Mouse (Mus musculus): ENCODE measurements around the gene Mvk. TPM values are rescaled to one million over a fixed set of nuclear protein-coding genes. Genes with fewer than 3 reads are reported as not detected.

Mvk gene
- polyA plus RNA-seq, 1 experiment, result 37.1 TPM

GRCm38 (mm10) chr5:114428621-114429020, 15.4 kb upstream of the Mvk start:
- Histone ChIP-seq H3K4me1 (ENCODE audit: control insufficient read depth, insufficient read depth, low read length) (no peaks in the 10 kb centered on the region; the same call in 1 of the 2 replicates), H3K27me3 (ENCODE audit: control insufficient read depth, insufficient read depth, low read length) (no peaks in the 10 kb centered on the region), H3K27ac (ENCODE audit: insufficient read depth, low read length) (no peak overlapping the region), H3K4me3 (replicated peaks; ENCODE audit: insufficient read depth, low read depth, low read length) (no peak overlapping the region)
- DNase-seq, result no peak
- TF ChIP-seq POLR2A (IDR thresholded peaks at IDR 0.05; ENCODE audit: borderline replicate concordance, insufficient read depth, low read length), result no peak
- TF ChIP-seq CTCF (IDR thresholded peaks at IDR 0.05; ENCODE audit: borderline replicate concordance, insufficient read depth, low read depth, low read length), result no peak
- WGBS, result 29% methylated on average over 18 of the region's 18 CpGs

GRCm38 (mm10) chr5:114429781-114430180, 14.3 kb upstream of the Mvk start:
- DNase-seq, result no peak
- no peak overlapping the region for H3K27ac ChIP-seq (ENCODE audit: insufficient read depth, low read length)
- H3K27me3 ChIP-seq (ENCODE audit: control insufficient read depth, insufficient read depth, low read length), result no peaks in the 10 kb centered on the region
- 40% methylated on average over 7 of the region's 7 CpGs for WGBS
- H3K4me1 ChIP-seq (ENCODE audit: control insufficient read depth, insufficient read depth, low read length), result no peaks in the 10 kb centered on the region; the same call in 1 of the 2 replicates
- H3K4me3 ChIP-seq (replicated peaks; ENCODE audit: insufficient read depth, low read depth, low read length), result no peak overlapping the region
- no peak for TF ChIP-seq POLR2A (IDR thresholded peaks at IDR 0.05; ENCODE audit: borderline replicate concordance, insufficient read depth, low read length)
- no peak for TF ChIP-seq CTCF (IDR thresholded peaks at IDR 0.05; ENCODE audit: borderline replicate concordance, insufficient read depth, low read depth, low read length)

- 48% methylated on average over 8 of the region's 8 CpGs for WGBS
- Histone ChIP-seq H3K4me1 (ENCODE audit: control insufficient read depth, insufficient read depth, low read length) (no peaks in the 10 kb centered on the region; the same call in 1 of the 2 replicates), H3K27ac (ENCODE audit: insufficient read depth, low read length) (no peak overlapping the region), H3K4me3 (replicated peaks; ENCODE audit: insufficient read depth, low read depth, low read length) (no peak overlapping the region), H3K27me3 (ENCODE audit: control insufficient read depth, insufficient read depth, low read length) (no peaks in the 10 kb centered on the region)
- no peak for DNase-seq
- no peak for TF ChIP-seq POLR2A (IDR thresholded peaks at IDR 0.05; ENCODE audit: borderline replicate concordance, insufficient read depth, low read length)
- TF ChIP-seq CTCF (IDR thresholded peaks at IDR 0.05; ENCODE audit: borderline replicate concordance, insufficient read depth, low read depth, low read length), result no peak
Measured at GRCm38 (mm10) chr5:114434359-114434758, 9.7 kb upstream of the Mvk start.

- Histone ChIP-seq H3K27ac (ENCODE audit: insufficient read depth, low read length) (no peak overlapping the region), H3K4me3 (replicated peaks; ENCODE audit: insufficient read depth, low read depth, low read length) (no peak overlapping the region), H3K4me1 (ENCODE audit: control insufficient read depth, insufficient read depth, low read length) (no peaks in the 10 kb centered on the region), H3K27me3 (ENCODE audit: control insufficient read depth, insufficient read depth, low read length) (no peaks in the 10 kb centered on the region)
- TF ChIP-seq POLR2A (IDR thresholded peaks at IDR 0.05; ENCODE audit: borderline replicate concordance, insufficient read depth, low read length), result no peak
- TF ChIP-seq CTCF (IDR thresholded peaks at IDR 0.05; ENCODE audit: borderline replicate concordance, insufficient read depth, low read depth, low read length), result no peak
- 74% methylated on average over 14 of the region's 14 CpGs for WGBS
- DNase-seq, result no peak
Measured at GRCm38 (mm10) chr5:114435588-114435987, 8.5 kb upstream of the Mvk start.

- Histone ChIP-seq H3K27me3 (ENCODE audit: control insufficient read depth, insufficient read depth, low read length) (no peaks in the 10 kb centered on the region), H3K4me3 (replicated peaks; ENCODE audit: insufficient read depth, low read depth, low read length) (peak overlapping the region; percentile 64), H3K27ac (ENCODE audit: insufficient read depth, low read length) (no peak overlapping the region), H3K4me1 (ENCODE audit: control insufficient read depth, insufficient read depth, low read length) (no peaks in the 10 kb centered on the region; the same call in 1 of the 2 replicates)
- TF ChIP-seq POLR2A (IDR thresholded peaks at IDR 0.05; ENCODE audit: borderline replicate concordance, insufficient read depth, low read length), result no peak
- TF ChIP-seq CTCF (IDR thresholded peaks at IDR 0.05; ENCODE audit: borderline replicate concordance, insufficient read depth, low read depth, low read length), result no peak
- 1% methylated on average over 21 of the region's 21 CpGs for WGBS
- DNase-seq, result no peak
Measured at GRCm38 (mm10) chr5:114444368-114444692, 261 bp downstream of the Mvk start.

GRCm38 (mm10) chr5:114449011-114449410, 4.9 kb downstream of the Mvk start:
- DNase-seq, result no peak
- no peak for TF ChIP-seq POLR2A (IDR thresholded peaks at IDR 0.05; ENCODE audit: borderline replicate concordance, insufficient read depth, low read length)
- TF ChIP-seq CTCF (IDR thresholded peaks at IDR 0.05; ENCODE audit: borderline replicate concordance, insufficient read depth, low read depth, low read length), result no peak
- Histone ChIP-seq H3K4me1 (ENCODE audit: control insufficient read depth, insufficient read depth, low read length) (no peaks in the 10 kb centered on the region; the same call in 1 of the 2 replicates), H3K4me3 (replicated peaks; ENCODE audit: insufficient read depth, low read depth, low read length) (no peak overlapping the region), H3K27me3 (ENCODE audit: control insufficient read depth, insufficient read depth, low read length) (no peaks in the 10 kb centered on the region), H3K27ac (ENCODE audit: insufficient read depth, low read length) (no peak overlapping the region)
- 94% methylated on average over 4 of the region's 4 CpGs for WGBS

- TF ChIP-seq CTCF (IDR thresholded peaks at IDR 0.05; ENCODE audit: borderline replicate concordance, insufficient read depth, low read depth, low read length), result no peak
- no peak for TF ChIP-seq POLR2A (IDR thresholded peaks at IDR 0.05; ENCODE audit: borderline replicate concordance, insufficient read depth, low read length)
- Histone ChIP-seq H3K4me1 (ENCODE audit: control insufficient read depth, insufficient read depth, low read length) (peaks cover 12% of the 10 kb centered on the region), H3K4me3 (replicated peaks; ENCODE audit: insufficient read depth, low read depth, low read length) (no peak overlapping the region), H3K27me3 (ENCODE audit: control insufficient read depth, insufficient read depth, low read length) (no peaks in the 10 kb centered on the region), H3K27ac (ENCODE audit: insufficient read depth, low read length) (no peak overlapping the region)
- DNase-seq, result peak; percentile 82 to 90
- WGBS, result 12% methylated on average over 9 of the region's 9 CpGs
Measured at GRCm38 (mm10) chr5:114456287-114456686, 12.2 kb downstream of the Mvk start.

- no peaks in the 10 kb centered on the region for H3K27me3 ChIP-seq (ENCODE audit: control insufficient read depth, insufficient read depth, low read length)
- no peak overlapping the region for H3K27ac ChIP-seq (ENCODE audit: insufficient read depth, low read length)
- 46% methylated on average over 16 of the region's 16 CpGs for WGBS
- DNase-seq, result no peak
- peaks cover 12% of the 10 kb centered on the region for H3K4me1 ChIP-seq (ENCODE audit: control insufficient read depth, insufficient read depth, low read length)
- TF ChIP-seq CTCF (IDR thresholded peaks at IDR 0.05; ENCODE audit: borderline replicate concordance, insufficient read depth, low read depth, low read length) (no peak), POLR2A (IDR thresholded peaks at IDR 0.05; ENCODE audit: borderline replicate concordance, insufficient read depth, low read length) (no peak)
- no peak overlapping the region for H3K4me3 ChIP-seq (replicated peaks; ENCODE audit: insufficient read depth, low read depth, low read length)
Measured at GRCm38 (mm10) chr5:114456995-114457605, 13.0 kb downstream of the Mvk start.
